Mouse (Mus musculus) induced T-regulatory cell, adult 2 months (primary cell): Measurements from ENCODE around the gene Gm28053.
"Not testable (repeated sequence)": the region's sequence is repeated elsewhere in the genome, so short reads cannot be mapped to it uniquely, and the experiment has no call there.

ENCODE experiments used
- DNase-seq: peaks from one replicate; pipeline ENCODE4 v3.0.0-alpha.2; 2012; ENCODE audit warnings: low read depth

Gm28053 gene

GRCm38 (mm10) chr6:48718455-48718854 is at the start of gene Gm28053, which contains the start of gene Gimap7:
Gene Gm28053, plus strand, starts transcription at chr6:48718607.
Gene Gimap7, plus strand, starts transcription at chr6:48718621.
- peak; percentile 97 for DNase-seq

- peak; percentile 53 for DNase-seq
These were observed 48.9 kb upstream of the Gm28053 start for GRCm38 (mm10) chr6:48669446-48669969.

- peak; percentile 77 for DNase-seq
These were observed 43.9 kb upstream of the Gm28053 start for GRCm38 (mm10) chr6:48674291-48675058.

- DNase-seq: no peak
These were observed 42.9 kb upstream of the Gm28053 start for GRCm38 (mm10) chr6:48675400-48675930.

GRCm38 (mm10) chr6:48675931-48676859 is 42.2 kb upstream of the Gm28053 start, which contains the start of gene Gimap9:
Gene Gimap9, plus strand, starts transcription at chr6:48676129.
- DNase-seq: peak; percentile 94

- DNase-seq: peak; percentile 61
These were observed 41.5 kb upstream of the Gm28053 start for GRCm38 (mm10) chr6:48676860-48677415.

- peak; percentile 79 for DNase-seq
These were observed 40.7 kb upstream of the Gm28053 start for GRCm38 (mm10) chr6:48677492-48678345.

GRCm38 (mm10) chr6:48678391-48678790 is 40.0 kb upstream of the Gm28053 start:
- peak; percentile 69 for DNase-seq

- peak; percentile 87 for DNase-seq
These were observed 38.7 kb upstream of the Gm28053 start for GRCm38 (mm10) chr6:48679701-48680100.

- DNase-seq: peak; percentile 93
These were observed 38.0 kb upstream of the Gm28053 start for GRCm38 (mm10) chr6:48680421-48680820.

- DNase-seq: peak; percentile 91
These were observed 36.8 kb upstream of the Gm28053 start for GRCm38 (mm10) chr6:48681472-48682090.

GRCm38 (mm10) chr6:48682271-48682670 is 36.1 kb upstream of the Gm28053 start:
- peak; percentile 67 for DNase-seq

GRCm38 (mm10) chr6:48683263-48683821 is 35.1 kb upstream of the Gm28053 start:
- not testable (repeated sequence) for DNase-seq

- peak; percentile 84 for DNase-seq
These were observed 34.1 kb upstream of the Gm28053 start, which contains the start of gene Gimap4 for GRCm38 (mm10) chr6:48684319-48684718. Gene Gimap4, plus strand, starts transcription at chr6:48684549.

GRCm38 (mm10) chr6:48684806-48685205 is 33.6 kb upstream of the Gm28053 start:
- no peak for DNase-seq

GRCm38 (mm10) chr6:48685251-48685650 is 33.2 kb upstream of the Gm28053 start:
- peak; percentile 69 for DNase-seq

- peak; percentile 72 for DNase-seq
These were observed 32.4 kb upstream of the Gm28053 start for GRCm38 (mm10) chr6:48685694-48686665.

GRCm38 (mm10) chr6:48687077-48687476 is 31.3 kb upstream of the Gm28053 start:
- DNase-seq: peak; percentile 68

GRCm38 (mm10) chr6:48689320-48689719 is 29.1 kb upstream of the Gm28053 start:
- peak; percentile 69 for DNase-seq
